8 mouse cellular contexts compared by ENCODE assay signal in genomic region chr15:11903196-11904042, GRCm38 (mm10). TPM values are rescaled to one million over a fixed set of nuclear protein-coding genes. Genes with fewer than 3 reads are reported as not detected.
DNase-seq lines count a peak whose midpoint lies in the region; ATAC-seq and TF ChIP-seq lines count a peak whose summit lies in the region.

No protein-coding gene starts in this region.

- no peaks in the 10 kb centered on the region for H3K36me3 ChIP-seq in heart, postnatal 0 days (replicated peaks; ENCODE audit: control insufficient read depth, insufficient read depth, low read length)
- H3K36me3 ChIP-seq in midbrain, embryonic 11.5 days (ENCODE audit: control insufficient read depth, insufficient read depth, low read length), result no peaks in the 10 kb centered on the region

- peaks cover 31% of the 10 kb centered on the region for H3K27me3 ChIP-seq in heart, postnatal 0 days (ENCODE audit: control insufficient read depth, insufficient read depth, low read length)
- H3K27me3 ChIP-seq in midbrain, embryonic 11.5 days (ENCODE audit: control insufficient read depth, insufficient read depth, low read length), result peaks cover 47% of the 10 kb centered on the region

- peak; percentile 6 for DNase-seq in right cerebral cortex, postnatal 4 days
- no peak for DNase-seq in right cerebral cortex, postnatal 10 days (ENCODE audit: low spot score in 2 of 2)
- DNase-seq in heart, postnatal 0 days (ENCODE audit: low spot score), result no peak
- peak; percentile 66 to 74 for DNase-seq in kidney, postnatal 4 days
- peak; percentile 95 for DNase-seq in midbrain, embryonic 11.5 days (ENCODE audit: low spot score, missing footprints)
- no peak for DNase-seq in cerebellum, adult 11 months
- DNase-seq in layer of hippocampus, adult 8-10 months (ENCODE audit: low spot score in 2 of 2), result no peak

- ATAC-seq in heart, postnatal 0 days (ENCODE audit: insufficient read depth, low read depth), result peak; percentile 25
- ATAC-seq in midbrain, embryonic 11.5 days (ENCODE audit: low FRiP score), result peak; percentile 19
- no peak for ATAC-seq in megakaryocyte, adult 5-6 weeks (ENCODE audit: poor library complexity, severe bottlenecking)

- no peak for TF ChIP-seq EP300 in heart, postnatal 0 days (IDR thresholded peaks at IDR 0.05; ENCODE audit: low read depth)

- 13% methylated on average over 34 of the region's 34 CpGs for WGBS in heart, postnatal 0 days
- 1% methylated on average over 34 of the region's 34 CpGs for WGBS in midbrain, embryonic 11.5 days

- H3K9me3 ChIP-seq in heart, postnatal 0 days (replicated peaks; ENCODE audit: control insufficient read depth, low read length), result no peaks in the 10 kb centered on the region
- no peaks in the 10 kb centered on the region for H3K9me3 ChIP-seq in midbrain, embryonic 11.5 days (ENCODE audit: control insufficient read depth, low read length)

- TF ChIP-seq CTCF in heart, postnatal 0 days (IDR thresholded peaks at IDR 0.05; ENCODE audit: low read depth), result no peak

- peak overlapping the region; percentile 50 for H3K9ac ChIP-seq in heart, postnatal 0 days (replicated peaks; ENCODE audit: low read depth, low read length)
- H3K9ac ChIP-seq in midbrain, embryonic 11.5 days (ENCODE audit: low read length), result peak overlapping the region; percentile 45

- peak overlapping the region; percentile 68 for H3K4me3 ChIP-seq in heart, postnatal 0 days (ENCODE audit: low read depth, low read length)
- H3K4me3 ChIP-seq in midbrain, embryonic 11.5 days (ENCODE audit: low read depth, low read length), result peak overlapping the region; percentile 44

- H3K4me1 ChIP-seq in heart, postnatal 0 days (ENCODE audit: control insufficient read depth, insufficient read depth), result peaks cover 17% of the 10 kb centered on the region
- peaks cover 26% of the 10 kb centered on the region for H3K4me1 ChIP-seq in midbrain, embryonic 11.5 days (ENCODE audit: control insufficient read depth, insufficient read depth, low read length)

- H3K4me2 ChIP-seq in heart, postnatal 0 days (ENCODE audit: low read depth, low read length), result peak overlapping the region; percentile 95
- H3K4me2 ChIP-seq in midbrain, embryonic 11.5 days, result peak overlapping the region; percentile 72

- peak overlapping the region; percentile 33 for H3K27ac ChIP-seq in heart, postnatal 0 days (ENCODE audit: low read depth)
- H3K27ac ChIP-seq in midbrain, embryonic 11.5 days (ENCODE audit: low read depth, low read length), result no peak overlapping the region

RNA-seq across cellular contexts. Expression of gene Npr3, which starts 3.7 kb away (rescaled TPM):
- total RNA-seq in heart, postnatal 0 days (2014; rRNA removed; ENCODE audit: low replicate concordance), result 38.8 and 48.0 TPM in 2 replicates
- polyA plus RNA-seq in heart, postnatal 0 days (2015; fragmentation: Nextera tagmentation; extraction: Ambion mirVana), result 5.3 and 6.3 TPM in 2 replicates
- polyA plus RNA-seq in midbrain, embryonic 11.5 days (2014; fragmentation: Nextera tagmentation; extraction: Ambion mirVana), result 2.9 and 3.6 TPM in 2 replicates
- not detected in 2 replicates for total RNA-seq in megakaryocyte, adult 5-6 weeks (2015)
- not detected in 2 replicates for total RNA-seq in megakaryocyte, adult 5-6 weeks (2017)
- total RNA-seq in layer of hippocampus, adult 8-10 months (2022), result 10 to 100 TPM; 14.4 to 19.2 (median 18.0) TPM

Comparison
In these comparisons a context has a peak if more than half of its experiments do, and no peak if none do; other contexts are left out.
1. DNase-seq: peak in right cerebral cortex, postnatal 4 days (single experiment), kidney, postnatal 4 days (2 of 2) and midbrain, embryonic 11.5 days (single experiment); none in right cerebral cortex, postnatal 10 days (0 of 2), heart, postnatal 0 days (single experiment), cerebellum, adult 11 months (single experiment) and layer of hippocampus, adult 8-10 months (0 of 2).
2. RNA of gene Npr3, which starts 3.7 kb away (total RNA-seq): 38.8 to 48.0 TPM in heart, postnatal 0 days and 14.4 to 19.2 TPM in layer of hippocampus, adult 8-10 months; not detected in megakaryocyte, adult 5-6 weeks; every median in the first group is over 10 times any median in the second.